Mouse (Mus musculus) MEL (cell line): ENCODE data around the gene Macrod1. TPM values are rescaled to one million over a fixed set of nuclear protein-coding genes. Genes with fewer than 3 reads are reported as not detected.

Experiments
- DNase-seq: peaks from one replicate; pipeline ENCODE4 v3.0.0; 2011; ENCODE audit warnings: low read depth, low spot score
- H3K27ac ChIP-seq: 2 replicates; pipeline ENCODE4 v1.5.1; 2012; ENCODE audit warnings: low read depth, mild to moderate bottlenecking, control low read depth, low read length, moderate library complexity; ENCODE audit not compliant: control insufficient read depth
- H3K27me3 ChIP-seq, 2 experiments: fragments of 150-350 bp in 1 of 2; sonication (generic) in 1 of 2; 2 replicates each; pipeline ENCODE4 v1.6.1; 2012; ENCODE audit warnings: low read length in 2 of 2, mild to moderate bottlenecking in 2 of 2, improper control_type of control experiment in 1 of 2, moderate library complexity in 1 of 2; ENCODE audit not compliant: insufficient read depth in 2 of 2, control insufficient read depth in 1 of 2
- H3K36me3 ChIP-seq, 2 experiments: 2 replicates each; pipeline ENCODE4 v1.6.1; 2012 to 2014; ENCODE audit warnings: low read length in 2 of 2, improper control_type of control experiment in 1 of 2, inconsistent platforms in 1 of 2, mild to moderate bottlenecking in 1 of 2; ENCODE audit not compliant: insufficient read depth in 2 of 2, control insufficient read depth in 1 of 2
- H3K4me1 ChIP-seq, 2 experiments: fragments of 150-350 bp in 1 of 2; sonication (generic) in 1 of 2; 2 replicates each; pipeline ENCODE4 v1.6.1; 2012; ENCODE audit warnings: low read length in 2 of 2, improper control_type of control experiment in 1 of 2, mild to moderate bottlenecking in 1 of 2; ENCODE audit not compliant: insufficient read depth in 2 of 2, control insufficient read depth in 1 of 2
- H3K4me3 ChIP-seq, 2 experiments: fragments of 150-350 bp in 1 of 2; sonication (generic) in 1 of 2; 2 replicates each; pipeline ENCODE4 v1.5.1; 2012; ENCODE audit warnings: low read depth in 2 of 2, low read length in 2 of 2, mild to moderate bottlenecking in 2 of 2, moderate library complexity in 2 of 2, control low read depth in 1 of 2, improper control_type of control experiment in 1 of 2; ENCODE audit not compliant: control insufficient read depth in 1 of 2, insufficient read depth in 1 of 2
- H3K79me2 ChIP-seq: 2 replicates; pipeline ENCODE4 v1.6.1; 2012; ENCODE audit warnings: mild to moderate bottlenecking, low read length, moderate library complexity; ENCODE audit not compliant: control insufficient read depth, poor library complexity, insufficient read depth
- H3K9ac ChIP-seq: 2 replicates; pipeline ENCODE4 v1.6.1; 2012; ENCODE audit warnings: low read depth, mild to moderate bottlenecking, control low read depth, low read length, moderate library complexity; ENCODE audit not compliant: control insufficient read depth, poor library complexity, severe bottlenecking
- H3K9me3 ChIP-seq: fragments of 150-350 bp; sonication (generic); replicated peaks from 2 replicates; pipeline ENCODE4 v1.6.1; 2012; ENCODE audit warnings: mild to moderate bottlenecking, low read length, improper control_type of control experiment, moderate library complexity; ENCODE audit not compliant: insufficient read depth
- CTCF ChIP-seq, 3 experiments: IDR thresholded peaks in 2 of 3; conservative IDR thresholded peaks in 1 of 3; 2 replicates each; pipeline ENCODE4 v1.5.1; 2011 to 2012; ENCODE audit warnings: low read length in 3 of 3, low read depth in 2 of 3, mild to moderate bottlenecking in 2 of 3, improper control_type of control experiment in 1 of 3, inconsistent platforms in 1 of 3, mixed read lengths in 1 of 3, moderate library complexity in 1 of 3; ENCODE audit not compliant: control insufficient read depth in 1 of 3, insufficient read depth in 1 of 3, poor library complexity in 1 of 3, severe bottlenecking in 1 of 3
- EP300 ChIP-seq, 2 experiments: IDR thresholded peaks; 2 replicates each; pipeline ENCODE4 v1.6.1; 2011; ENCODE audit warnings: improper control_type of control experiment in 2 of 2, low read length in 2 of 2, low read depth in 1 of 2, mild to moderate bottlenecking in 1 of 2
- ETS1 ChIP-seq: IDR thresholded peaks from 2 replicates; pipeline ENCODE4 v1.6.1; 2012; ENCODE audit warnings: low read depth, mild to moderate bottlenecking, inconsistent platforms, low read length, improper control_type of control experiment, moderate library complexity
- MAX ChIP-seq: IDR thresholded peaks from 2 replicates; pipeline ENCODE4 v1.6.1; 2011; ENCODE audit warnings: low read length, improper control_type of control experiment
- MAZ ChIP-seq: IDR thresholded peaks from 2 replicates; pipeline ENCODE4 v1.6.1; 2012; ENCODE audit warnings: low read depth, mild to moderate bottlenecking, inconsistent platforms, low read length, improper control_type of control experiment
- MEF2A ChIP-seq: IDR thresholded peaks from 2 replicates; pipeline ENCODE4 v1.6.1; 2014; ENCODE audit warnings: low read depth, mild to moderate bottlenecking, inconsistent platforms, low read length, improper control_type of control experiment; ENCODE audit not compliant: poor library complexity, insufficient replicate concordance, severe bottlenecking; ENCODE audit errors: extremely low read depth
- MXI1 ChIP-seq: IDR thresholded peaks from 2 replicates; pipeline ENCODE4 v1.6.1; 2011; ENCODE audit warnings: mild to moderate bottlenecking, low read depth, low read length, improper control_type of control experiment
- MYB ChIP-seq: IDR thresholded peaks from 2 replicates; pipeline ENCODE4 v1.6.1; 2011; ENCODE audit warnings: mild to moderate bottlenecking, low read depth, low read length, improper control_type of control experiment
- NELFE ChIP-seq: IDR thresholded peaks from 2 replicates; pipeline ENCODE4 v1.6.1; 2011; ENCODE audit warnings: low read depth, low read length, improper control_type of control experiment
- NRF1 ChIP-seq: IDR thresholded peaks from 2 replicates; pipeline ENCODE4 v1.6.1; 2014; ENCODE audit warnings: low read depth, mild to moderate bottlenecking, inconsistent platforms, low read length, improper control_type of control experiment, moderate library complexity; ENCODE audit not compliant: poor library complexity, insufficient read depth, severe bottlenecking
- POLR2AphosphoS2 ChIP-seq: IDR thresholded peaks from 2 replicates; pipeline ENCODE4 v1.6.1; 2011; ENCODE audit warnings: low read length, improper control_type of control experiment
- POLR2AphosphoS5 ChIP-seq: IDR thresholded peaks from 2 replicates; pipeline ENCODE4 v1.6.1; 2012; ENCODE audit warnings: low read depth, borderline replicate concordance, mild to moderate bottlenecking, inconsistent platforms, low read length, moderate library complexity, mixed read lengths
- TAL1 ChIP-seq: IDR thresholded peaks from 2 replicates; pipeline ENCODE4 v1.6.1; 2012; ENCODE audit warnings: mild to moderate bottlenecking, inconsistent platforms, low read length, moderate library complexity, mixed read lengths
- TBP ChIP-seq: IDR thresholded peaks from 2 replicates; pipeline ENCODE4 v1.8.0; 2011; ENCODE audit warnings: low read depth, low read length, improper control_type of control experiment
- ZMIZ1 ChIP-seq: IDR thresholded peaks from 2 replicates; pipeline ENCODE4 v1.6.1; 2012; ENCODE audit warnings: low read depth, mild to moderate bottlenecking, inconsistent platforms, low read length, improper control_type of control experiment, moderate library complexity
- polyA plus RNA-seq, 2 experiments: library from polyadenylated mRNA; stranded (reverse) in 1 of 2; unstranded in 1 of 2; fragments of >175 nt in 1 of 2; fragments of >200 nt in 1 of 2; gene quantifications; 2 replicates each; pipeline versions ENCODE4 v1.2.1 to v1.2.4; 2012; ENCODE audit warnings: low replicate concordance in 2 of 2, low read depth in 1 of 2; ENCODE audit not compliant: insufficient read length in 2 of 2, insufficient read depth in 1 of 2, missing spikeins in 1 of 2
- total RNA-seq: library from RNA; depleted of rRNA; stranded (reverse); fragments of 300-350 nt; gene quantifications from 2 replicates; pipeline ENCODE4 v1.2.3, GENCODE M21; 2012

The Macrod1 gene
- total and polyA plus RNA-seq, 3 experiments, result 4.5 to 15.7 TPM; not detected in 1

GRCm38 (mm10) chr19:7165509-7166199 lies 109.0 kb downstream of the Macrod1 start:
- Histone ChIP-seq H3K9ac (no peak overlapping the region), H3K36me3 (no peaks in the 10 kb centered on the region), H3K79me2 (no peaks in the 10 kb centered on the region), H3K4me1 (no peaks in the 10 kb centered on the region), H3K27ac (no peak overlapping the region), H3K9me3 (no peaks in the 10 kb centered on the region), H3K4me3 (no peak overlapping the region), H3K27me3 (no peaks in the 10 kb centered on the region)
- TF ChIP-seq MAX (no peak), CTCF (IDR thresholded peaks at IDR 0.05 in 2 of 3, conservative IDR thresholded peaks at IDR 0.05 in 1 of 3; ENCODE audit: control insufficient read depth in 1 of 3, insufficient read depth in 1 of 3, low read depth in 2 of 3, low read length in 3 of 3, poor library complexity in 1 of 3, severe bottlenecking in 1 of 3) (no peak), POLR2AphosphoS5 (no peak), ZMIZ1 (no peak), MXI1 (no peak), TBP (no peak), POLR2AphosphoS2 (no peak), MEF2A (no peak), ETS1 (no peak)
- DNase-seq, result no peak

DNA sequence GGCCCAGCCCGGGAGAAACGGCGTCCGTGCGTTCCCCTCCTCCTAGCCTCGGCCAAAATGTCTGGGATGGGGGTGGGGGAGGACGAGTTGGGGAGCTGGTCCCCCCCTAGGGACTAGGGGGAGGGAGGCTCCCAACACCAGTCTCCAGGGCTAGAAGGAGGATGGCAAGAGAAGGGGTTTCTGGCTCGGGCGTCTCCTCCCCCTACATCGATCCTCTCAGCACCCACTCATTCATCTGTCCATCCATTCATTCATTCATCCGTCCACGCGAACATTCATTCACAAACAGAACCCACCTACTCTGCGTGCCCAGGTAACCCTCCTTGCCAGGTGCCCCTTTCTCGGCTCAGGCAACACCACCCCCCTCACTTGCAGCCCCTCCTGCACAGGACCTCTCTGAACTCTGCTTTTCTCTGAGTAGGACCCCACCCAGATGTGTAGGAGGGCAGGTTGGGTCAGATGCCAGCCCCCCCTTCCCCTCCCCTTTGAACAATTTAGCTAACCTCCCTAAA lies 109.6 kb downstream of the Macrod1 start:
- Histone ChIP-seq H3K79me2 (no peaks in the 10 kb centered on the region), H3K4me3 (no peak overlapping the region), H3K9ac (no peak overlapping the region), H3K36me3 (no peaks in the 10 kb centered on the region), H3K27me3 (no peaks in the 10 kb centered on the region), H3K9me3 (no peaks in the 10 kb centered on the region), H3K4me1 (peaks cover 2 to 3% of the 10 kb centered on the region in 2 experiments; a peak in 3 of 4 replicates), H3K27ac (no peak overlapping the region)
- no peak for DNase-seq
- TF ChIP-seq ZMIZ1, result no peak
- no peak for TF ChIP-seq MAX
- no peak for TF ChIP-seq MAZ
- TF ChIP-seq MYB, result no peak
- TF ChIP-seq NELFE, result no peak
- TF ChIP-seq NRF1, result no peak
- TF ChIP-seq TAL1, result no peak
- TF ChIP-seq EP300 (IDR thresholded peaks at IDR 0.05; ENCODE audit: low read depth in 1 of 2, low read length in 2 of 2), result no peak
